Mouse (Mus musculus) adrenal gland, postnatal 25 days (tissue): Measurements from ENCODE around the gene Efna1. TPM values are rescaled to one million over a fixed set of nuclear protein-coding genes. Genes with fewer than 3 reads are reported as not detected.

Experiments
- microRNA-seq, 2 experiments: library from miRNA; unstranded; fragments of <30 nt; microRNA quantifications; one replicate each; pipeline ENCODE4 v1.2.0; 2021
- total RNA-seq: library from RNA; stranded (reverse); gene quantifications from 2 replicates; pipeline ENCODE4 v1.2.3, GENCODE M21; 2021

Gene Efna1
- total RNA-seq, 1 experiment from 2014 or later, result 17.2 TPM

Small RNA genes within 50 kb of the gene (microRNA-seq; reads per million reads assigned to microRNA genes)
- 21.3 to 26.7 reads per million in 2 experiments for gene Mir92b

Other genes with a start within 250 kb of the Efna1 start
- gene Rusc1, start 187.8 kb downstream of the Efna1 start, total RNA-seq, result 21.6 and 30.2 TPM in 2 replicates
- 0.39 TPM in 1 of 2 replicates, not detected in the other for gene Gm43738, start 180.0 kb downstream of the Efna1 start, total RNA-seq
- 830 and 852 TPM in 2 replicates for gene Fdps, start 179.2 kb downstream of the Efna1 start, total RNA-seq
- gene Pklr, start 145.0 kb downstream of the Efna1 start, total RNA-seq, result 1.6 TPM in 1 of 2 replicates, not detected in the other
- 9.3 and 17.7 TPM in 2 replicates for gene Hcn3, start 120.9 kb downstream of the Efna1 start, total RNA-seq
- 98.4 and 103 TPM in 2 replicates for gene Clk2, start 116.3 kb downstream of the Efna1 start, total RNA-seq
- 98.4 and 112 TPM in 2 replicates for gene Scamp3, start 103.7 kb downstream of the Efna1 start, total RNA-seq
- gene Fam189b, start 98.0 kb downstream of the Efna1 start, total RNA-seq, result 17.1 and 23.7 TPM in 2 replicates
- gene Gba, start 78.2 kb downstream of the Efna1 start, total RNA-seq, result 72.4 and 79.0 TPM in 2 replicates
- gene Thbs3, start 66.0 kb downstream of the Efna1 start, total RNA-seq, result 6.1 and 8.7 TPM in 2 replicates
- 143 and 154 TPM in 2 replicates for gene Mtx1, start 54.1 kb downstream of the Efna1 start, total RNA-seq
- gene Muc1, start 52.1 kb downstream of the Efna1 start, total RNA-seq, result not detected in 2 replicates
- 126 and 127 TPM in 2 replicates for gene Krtcap2, start 35.2 kb downstream of the Efna1 start, total RNA-seq
- 2.6 and 3.2 TPM in 2 replicates for gene Trim46, start 34.8 kb downstream of the Efna1 start, total RNA-seq
- 106 and 137 TPM in 2 replicates for gene Dpm3, start 21.8 kb downstream of the Efna1 start, total RNA-seq
- 44.7 and 51.4 TPM in 2 replicates for gene Slc50a1, start 10.6 kb downstream of the Efna1 start, total RNA-seq
- gene Efna3, start 41.8 kb upstream of the Efna1 start, total RNA-seq, result 0.27 TPM in 1 of 2 replicates, not detected in the other
- gene Efna4, start 56.9 kb upstream of the Efna1 start, total RNA-seq, result 1.7 TPM in 1 of 2 replicates, not detected in the other
- gene Adam15, start 68.9 kb upstream of the Efna1 start, total RNA-seq, result 50.4 and 65.1 TPM in 2 replicates
- gene Dcst2, start 80.8 kb upstream of the Efna1 start, total RNA-seq, result 0.38 and 0.76 TPM in 2 replicates
- gene Dcst1, start 84.1 kb upstream of the Efna1 start, total RNA-seq, result 0.55 TPM in 1 of 2 replicates, not detected in the other
- 98.2 and 110 TPM in 2 replicates for gene Zbtb7b, start 113.6 kb upstream of the Efna1 start, total RNA-seq
- gene Lenep, start 121.7 kb upstream of the Efna1 start, total RNA-seq, result 3.1 TPM in 1 of 2 replicates, not detected in the other
- gene Flad1, start 130.7 kb upstream of the Efna1 start, total RNA-seq, result 34.7 and 35.4 TPM in 2 replicates
- 24.8 and 26.2 TPM in 2 replicates for gene Cks1b, start 137.2 kb upstream of the Efna1 start, total RNA-seq
- 74.4 and 101 TPM in 2 replicates for gene Shc1, start 137.3 kb upstream of the Efna1 start, total RNA-seq
- 38.6 and 46.8 TPM in 2 replicates for gene Pygo2, start 149.1 kb upstream of the Efna1 start, total RNA-seq
- 37.9 and 51.1 TPM in 2 replicates for gene Pbxip1, start 155.6 kb upstream of the Efna1 start, total RNA-seq
- 31.7 and 53.8 TPM in 2 replicates for gene Pmvk, start 173.4 kb upstream of the Efna1 start, total RNA-seq
- 4.1 and 5.5 TPM in 2 replicates for gene Kcnn3, start 239.0 kb upstream of the Efna1 start, total RNA-seq